Mouse (Mus musculus) liver, adult (tissue): ENCODE measurements around the gene Maml3.

Source experiments
- GATA4 ChIP-seq: IDR thresholded peaks from 2 replicates; pipeline ENCODE4 v1.6.1; 2014; ENCODE audit warnings: mild to moderate bottlenecking, low read length; ENCODE audit not compliant: insufficient replicate concordance

Maml3 gene

DNA sequence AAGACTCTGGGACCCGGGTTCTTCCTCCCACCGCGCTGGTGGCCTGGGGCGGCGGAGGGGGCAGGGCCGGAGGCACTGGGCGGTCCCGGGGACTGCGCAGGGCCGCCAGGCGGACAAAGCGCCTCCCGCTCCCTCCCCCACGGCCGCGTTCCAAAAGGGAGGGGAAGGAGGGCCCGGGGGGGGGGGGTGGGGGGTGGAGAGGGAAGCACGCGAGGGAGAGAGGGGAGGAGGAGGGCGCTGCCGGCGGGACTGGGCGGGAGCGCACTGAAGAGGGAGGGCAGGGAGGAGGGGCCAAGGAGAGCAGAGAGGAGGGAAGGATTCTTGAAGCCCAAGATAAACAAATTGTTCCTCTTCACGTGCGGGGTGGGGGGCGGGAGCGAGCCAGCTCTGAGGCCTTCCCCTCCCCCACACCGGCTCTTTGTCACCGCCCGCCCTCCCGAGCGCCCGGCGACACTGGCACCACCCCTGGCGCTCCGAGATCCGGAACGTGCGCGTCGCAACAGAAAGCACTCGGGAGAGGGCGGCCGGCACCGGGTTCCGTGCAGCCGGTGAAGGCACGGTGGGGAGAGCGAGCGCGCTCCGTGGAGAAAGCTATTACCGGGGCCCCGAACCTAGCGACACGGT lies 2.8 kb downstream of the Maml3 start:
- no peak; the same call in 1 of the 2 replicates for TF ChIP-seq GATA4

DNA sequence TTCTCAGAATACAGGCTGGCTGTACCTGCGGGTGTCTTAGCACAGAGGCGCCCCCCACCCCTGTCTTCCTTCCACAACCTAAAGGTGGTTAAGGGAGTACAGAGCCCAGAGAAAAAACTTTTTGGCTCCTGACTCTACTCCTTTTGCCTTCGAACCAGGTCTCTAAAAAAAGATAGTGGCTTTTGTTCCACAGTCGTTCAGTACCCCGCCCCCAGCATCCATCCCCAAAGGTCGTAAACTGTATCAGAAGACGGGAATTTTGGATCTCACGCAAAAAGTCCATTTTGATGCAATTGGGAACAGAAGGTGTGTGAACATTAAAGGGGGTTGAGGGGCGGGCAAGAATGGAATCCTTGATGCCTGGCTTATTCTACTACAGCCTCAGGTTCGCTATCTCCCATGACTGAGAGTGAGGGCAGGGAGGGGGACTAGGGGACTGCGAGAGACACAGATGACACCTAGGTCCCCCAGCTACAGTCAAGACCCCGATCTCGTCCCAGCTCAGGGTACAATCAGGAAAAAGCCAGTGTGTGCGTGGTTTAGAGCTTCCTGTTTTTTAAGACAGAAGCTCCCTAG lies 3.4 kb downstream of the Maml3 start:
- no peak for TF ChIP-seq GATA4

DNA sequence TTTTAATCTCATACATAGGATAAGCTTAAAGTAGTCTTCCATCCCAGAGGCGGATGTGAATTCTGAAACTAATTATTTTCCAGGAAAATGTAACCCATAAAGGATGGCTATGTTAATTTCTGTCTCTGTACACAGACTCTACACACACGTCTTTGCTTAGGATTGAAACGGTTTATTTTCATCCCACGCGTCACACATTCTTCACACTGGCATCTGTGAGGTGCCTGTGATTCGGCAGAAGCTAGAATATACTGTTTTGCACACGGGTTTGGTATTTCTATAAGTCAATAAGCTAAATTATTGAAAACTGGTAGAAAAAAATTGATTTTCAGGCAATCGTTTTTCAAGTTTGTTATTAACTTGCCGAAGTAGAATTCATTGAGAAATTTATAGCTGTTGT lies 4.0 kb downstream of the Maml3 start:
- TF ChIP-seq GATA4 = no peak

DNA sequence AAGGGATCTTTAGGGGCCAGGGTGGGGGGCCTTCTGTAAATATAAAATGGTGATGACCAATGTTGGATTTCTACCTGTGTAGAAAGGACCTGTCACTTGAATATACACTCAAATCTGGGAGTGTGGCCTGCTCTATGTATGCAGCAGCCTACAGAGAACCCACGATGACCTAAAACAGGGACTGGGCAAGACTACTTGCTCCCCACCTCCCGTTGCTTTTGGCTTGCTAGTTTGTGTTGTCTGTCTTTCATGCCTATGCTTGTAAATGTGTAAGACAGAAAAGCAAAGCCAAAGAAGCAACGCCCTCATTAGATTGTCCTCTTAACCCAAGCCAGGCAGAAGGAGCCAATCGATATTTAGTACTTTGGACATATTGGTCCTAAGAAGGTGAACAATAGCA lies 4.6 kb downstream of the Maml3 start:
- no peak for TF ChIP-seq GATA4

GRCm38 (mm10) chr3:52099286-52099685 lies 5.6 kb downstream of the Maml3 start:
- TF ChIP-seq GATA4 = no peak

DNA sequence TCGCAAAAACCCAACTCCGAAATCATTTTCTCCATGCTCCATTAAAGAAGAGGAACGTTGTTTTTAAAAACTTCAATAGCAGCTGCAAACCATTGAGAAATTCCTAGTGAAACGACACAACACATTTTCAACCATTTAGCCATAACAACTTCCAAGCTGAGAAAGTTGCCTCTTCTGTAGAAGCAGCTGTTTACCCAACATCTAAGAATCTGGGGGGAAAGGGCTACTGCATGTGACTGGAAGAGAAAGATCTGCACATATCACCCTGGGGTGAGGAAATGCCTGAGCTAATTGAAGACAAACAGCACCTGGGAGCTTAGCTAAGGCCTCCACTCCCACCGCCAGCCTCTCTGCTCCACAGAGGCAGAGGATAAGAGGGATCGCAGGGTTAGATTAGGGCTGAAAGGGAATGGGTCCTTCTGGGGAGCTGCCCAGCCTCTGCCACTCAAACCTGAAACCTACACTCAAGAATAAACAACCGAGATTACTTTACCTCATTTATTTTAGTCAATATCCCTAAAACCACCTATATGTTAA lies 13.5 kb downstream of the Maml3 start:
- no peak for TF ChIP-seq GATA4

DNA sequence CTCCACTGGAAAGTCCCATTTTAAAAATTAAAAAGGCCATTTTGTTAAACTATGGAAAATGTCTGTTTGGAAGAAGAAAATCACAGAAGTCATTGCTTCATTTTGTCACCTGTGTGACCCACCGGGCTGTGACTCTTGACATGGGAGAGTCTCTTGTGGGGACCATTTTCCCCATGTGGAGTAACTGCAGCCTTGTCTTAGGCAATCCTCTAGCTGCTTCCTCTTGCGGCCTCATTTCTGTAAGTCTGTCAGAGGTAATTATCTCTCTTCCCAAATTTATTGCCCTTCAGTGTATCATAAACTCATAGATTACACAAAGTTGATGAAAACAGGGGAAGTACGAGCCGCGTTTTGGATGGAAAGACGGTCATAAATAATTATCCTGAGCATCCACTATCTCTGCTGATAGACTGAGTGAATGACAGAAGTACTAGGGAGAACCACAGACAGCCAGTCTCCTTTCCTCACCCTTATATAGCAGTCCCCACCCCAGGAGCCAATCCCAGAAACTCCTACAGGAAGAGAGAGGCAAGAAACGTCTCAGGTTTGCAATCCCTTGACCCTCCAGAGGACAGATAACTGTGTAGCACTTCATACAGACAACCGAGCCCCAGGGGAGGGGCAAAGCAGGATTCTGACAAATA lies 14.5 kb downstream of the Maml3 start:
- TF ChIP-seq GATA4 = no peak

DNA sequence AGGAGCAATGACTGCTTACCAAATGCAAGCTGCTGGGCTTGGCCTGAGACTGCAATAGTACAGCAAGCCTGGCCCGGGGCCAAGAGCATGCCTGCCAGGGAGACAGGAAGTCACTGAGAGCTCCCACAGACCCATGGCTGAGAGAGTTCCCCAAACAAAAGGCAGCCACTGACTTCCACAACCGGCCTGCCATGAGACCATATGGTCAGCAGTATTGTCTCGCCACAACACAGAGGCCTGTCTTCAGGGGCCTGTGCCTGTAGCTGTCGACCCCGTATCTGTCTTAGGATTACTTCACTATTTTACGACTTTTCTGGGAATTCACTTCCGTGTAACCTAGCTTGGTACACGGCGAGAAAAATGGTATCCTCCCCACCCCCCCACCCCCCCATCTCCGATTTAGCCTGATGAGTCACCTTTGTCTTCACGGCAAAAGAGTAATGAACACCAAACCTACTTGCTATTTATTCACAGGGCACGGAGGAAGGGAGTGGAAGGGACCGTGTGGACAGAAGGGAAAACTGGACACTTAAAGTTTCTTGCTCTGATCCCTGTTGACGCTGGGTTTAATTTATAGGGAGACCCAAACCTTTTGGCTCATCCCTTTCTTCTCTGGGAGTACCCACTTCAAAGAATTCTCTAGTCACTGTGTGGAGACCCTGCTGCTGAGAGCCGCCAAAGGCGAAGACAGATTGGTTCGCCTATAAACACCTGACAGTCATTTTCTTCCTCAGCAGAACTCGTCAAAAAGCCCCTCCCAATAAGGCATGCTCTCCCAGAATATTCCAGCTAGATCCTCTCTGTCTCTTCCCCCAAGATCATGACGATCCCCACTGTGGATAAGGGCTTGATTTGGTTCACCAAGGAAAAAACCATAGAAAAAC lies 16.2 kb downstream of the Maml3 start:
- no peak for TF ChIP-seq GATA4

- no peak for TF ChIP-seq GATA4
Observed at GRCm38 (mm10) chr3:52087636-52088280, 17.1 kb downstream of the Maml3 start.

- no peak for TF ChIP-seq GATA4
Observed at GRCm38 (mm10) chr3:52078763-52079162, 26.1 kb downstream of the Maml3 start.

- no peak for TF ChIP-seq GATA4
Observed at GRCm38 (mm10) chr3:52073959-52074358, 30.9 kb downstream of the Maml3 start.

DNA sequence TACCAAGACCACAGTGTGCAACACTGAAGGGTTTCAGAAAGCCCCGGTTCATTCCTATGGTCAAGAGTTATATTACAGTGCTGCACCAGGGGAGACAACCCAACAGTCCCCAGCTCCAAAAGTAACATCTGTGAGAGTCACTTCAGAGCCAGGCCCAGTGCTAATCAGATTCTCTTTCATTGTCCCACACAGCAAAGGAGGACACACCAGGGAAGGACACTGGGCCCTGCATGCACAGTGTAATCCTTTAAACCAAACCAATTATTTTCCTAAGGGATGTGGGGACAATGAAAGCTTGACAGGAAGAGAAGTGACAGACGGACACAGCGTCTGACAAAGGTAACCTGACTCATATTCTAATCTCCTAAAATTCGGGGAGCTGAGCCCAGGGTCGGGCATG lies 32.9 kb downstream of the Maml3 start:
- no peak for TF ChIP-seq GATA4

DNA sequence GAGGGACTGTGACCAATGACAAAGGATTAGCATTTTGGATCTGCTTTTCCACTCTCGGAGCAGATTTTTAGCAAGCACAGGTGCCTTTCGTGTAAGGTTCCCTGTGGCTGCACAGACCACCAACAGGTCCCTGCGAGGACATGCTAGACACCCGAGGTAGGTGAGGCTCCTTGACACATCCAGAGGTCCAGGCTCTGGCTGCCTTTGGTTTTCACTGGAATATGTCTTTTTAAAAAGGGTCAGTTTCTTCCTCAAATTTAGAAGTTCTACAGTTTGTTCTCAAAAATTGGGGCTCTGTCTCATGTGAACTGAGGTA lies 34.8 kb downstream of the Maml3 start:
- TF ChIP-seq GATA4 = no peak

GRCm38 (mm10) chr3:52069304-52070162 lies 35.3 kb downstream of the Maml3 start:
- no peak for TF ChIP-seq GATA4
